Mouse (Mus musculus) midbrain, embryonic 14.5 days (tissue): ENCODE data around the gene Slc22a3. TPM values are rescaled to one million over a fixed set of nuclear protein-coding genes. Genes with fewer than 3 reads are reported as not detected.

Experiments used
- ATAC-seq: fragments of 200-750 bp; cut with Nextera tagmentation; 2 replicates; pipeline ENCODE4 v1.8.0; 2017; ENCODE audit warnings: moderate number of reproducible peaks, moderate library complexity; ENCODE audit not compliant: low FRiP score, low TSS enrichment
- DNase-seq: peaks from one replicate; pipeline ENCODE4 v3.0.0-alpha.2; 2015
- H3K27ac ChIP-seq: fragments of 300-500 bp; sonication (generic); replicated peaks from 2 replicates; pipeline ENCODE4 v1.5.1; 2014; ENCODE audit warnings: mild to moderate bottlenecking, low read depth, low read length, moderate library complexity
- H3K27me3 ChIP-seq: fragments of 300-500 bp; sonication (generic); 2 replicates; pipeline ENCODE4 v1.6.1; 2014; ENCODE audit warnings: low read length, control low read depth, mixed read lengths; ENCODE audit not compliant: control insufficient read depth, insufficient read depth
- H3K36me3 ChIP-seq: fragments of 300-500 bp; sonication (generic); 2 replicates; pipeline ENCODE4 v1.6.1; 2014; ENCODE audit warnings: low read length, control low read depth; ENCODE audit not compliant: control insufficient read depth, insufficient read depth
- H3K4me1 ChIP-seq: fragments of 300-500 bp; sonication (generic); 2 replicates; pipeline ENCODE4 v1.6.1; 2014; ENCODE audit warnings: mild to moderate bottlenecking, antibody characterized with exemption, low read length, control low read depth; ENCODE audit not compliant: control insufficient read depth, insufficient read depth
- H3K4me2 ChIP-seq: fragments of 300-500 bp; sonication (generic); 2 replicates; pipeline ENCODE4 v1.6.1; 2014; ENCODE audit warnings: mild to moderate bottlenecking, low read length, moderate library complexity
- H3K4me3 ChIP-seq: fragments of 300-500 bp; sonication (generic); replicated peaks from 2 replicates; pipeline ENCODE4 v1.5.1; 2014; ENCODE audit warnings: low read depth, low read length
- H3K9ac ChIP-seq: fragments of 300-500 bp; sonication (generic); replicated peaks from 2 replicates; pipeline ENCODE4 v1.6.1; 2014; ENCODE audit warnings: mild to moderate bottlenecking, low read length, moderate library complexity
- H3K9me3 ChIP-seq: fragments of 300-500 bp; sonication (generic); 2 replicates; pipeline ENCODE4 v1.6.1; 2016; ENCODE audit warnings: low read length, control low read depth, mixed read lengths; ENCODE audit not compliant: control insufficient read depth
- WGBS: fragments of 180-500 bp; shearing (Covaris S2); extraction: QIAGEN DNeasy Blood & Tissue Kit; methylation state at CpG from one replicate; pipeline ENCODE4 v1.1.7; 2014; 5-methylcytosine and 5-hydroxymethylcytosine counted together
- polyA plus RNA-seq: library from polyadenylated mRNA; unstranded; fragments of >200 nt; fragmentation: Nextera tagmentation; extraction: Ambion mirVana; gene quantifications from 2 replicates; pipeline ENCODE4 v1.2.1, GENCODE M21; 2014

Gene Slc22a3
- polyA plus RNA-seq, 1 experiment from 2014 or later, result 0.74 TPM

GRCm38 (mm10) chr17:12455143-12455790, 52.2 kb downstream of the Slc22a3 start:
- Histone ChIP-seq H3K4me1 (no peaks in the 10 kb centered on the region; the same call in 1 of the 2 replicates), H3K36me3 (no peaks in the 10 kb centered on the region), H3K9ac (no peak overlapping the region), H3K27ac (no peak overlapping the region), H3K4me3 (no peak overlapping the region), H3K27me3 (no peaks in the 10 kb centered on the region), H3K4me2 (no peak overlapping the region), H3K9me3 (no peaks in the 10 kb centered on the region)
- no peak for ATAC-seq
- 83% methylated on average over 5 of the region's 5 CpGs for WGBS
- DNase-seq, result no peak

GRCm38 (mm10) chr17:12453691-12454090, 53.8 kb downstream of the Slc22a3 start:
- Histone ChIP-seq H3K4me2 (no peak overlapping the region), H3K4me1 (no peaks in the 10 kb centered on the region; the same call in 1 of the 2 replicates), H3K36me3 (no peaks in the 10 kb centered on the region), H3K4me3 (no peak overlapping the region), H3K27ac (no peak overlapping the region), H3K9me3 (no peaks in the 10 kb centered on the region), H3K9ac (no peak overlapping the region), H3K27me3 (no peaks in the 10 kb centered on the region)
- DNase-seq, result no peak
- 86% methylated on average over 6 of the region's 6 CpGs for WGBS
- no peak for ATAC-seq

DNA sequence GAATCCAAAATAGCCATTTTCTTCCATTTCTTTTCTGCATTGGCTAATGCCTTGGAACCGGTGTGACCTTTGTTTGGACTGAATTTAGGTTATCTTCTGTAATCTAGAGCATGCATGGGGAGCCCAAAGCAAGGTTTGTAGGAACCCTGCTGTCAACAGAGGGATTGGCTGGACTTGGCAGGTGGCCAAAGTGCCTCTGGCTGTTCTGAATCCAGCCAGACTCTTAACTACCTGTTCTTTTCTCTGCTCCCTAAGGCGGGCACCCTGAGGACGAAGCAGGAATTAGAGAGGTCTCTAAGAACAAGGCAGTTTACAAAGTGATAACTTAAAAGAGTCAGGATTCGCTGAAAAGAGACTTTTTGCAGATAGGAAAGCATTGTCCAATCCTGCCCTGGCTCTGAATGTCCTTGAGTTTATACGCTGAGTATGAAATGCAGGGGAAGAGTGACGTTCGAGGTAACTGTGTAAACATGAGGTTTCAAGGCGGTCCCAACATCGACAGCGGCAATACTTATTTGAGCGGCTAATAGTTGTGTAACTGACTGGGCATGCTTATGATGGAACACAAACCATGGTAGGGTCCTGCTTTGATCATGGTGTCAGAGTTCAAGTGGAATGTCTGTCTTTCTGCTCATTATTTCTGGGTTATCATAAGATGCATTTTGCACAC, 54.5 kb downstream of the Slc22a3 start:
- DNase-seq (peak; percentile 40), ATAC-seq (no peak)
- Histone ChIP-seq H3K4me1 (no peaks in the 10 kb centered on the region; the same call in 1 of the 2 replicates), H3K4me3 (no peak overlapping the region), H3K4me2 (no peak overlapping the region), H3K27me3 (no peaks in the 10 kb centered on the region), H3K9me3 (no peaks in the 10 kb centered on the region), H3K27ac (no peak overlapping the region), H3K36me3 (no peaks in the 10 kb centered on the region), H3K9ac (no peak overlapping the region)
- WGBS, result 79% methylated on average over 11 of the region's 11 CpGs

GRCm38 (mm10) chr17:12451234-12451633, 56.3 kb downstream of the Slc22a3 start:
- DNase-seq (peak; percentile 31), ATAC-seq (no peak)
- 50% methylated on average over 4 of the region's 4 CpGs for WGBS
- no peak overlapping the region for H3K4me3 ChIP-seq
- no peaks in the 10 kb centered on the region; the same call in 1 of the 2 replicates for H3K4me1 ChIP-seq
- H3K27me3 ChIP-seq, result no peaks in the 10 kb centered on the region
- H3K4me2 ChIP-seq, result no peak overlapping the region
- H3K36me3 ChIP-seq, result no peaks in the 10 kb centered on the region
- no peaks in the 10 kb centered on the region for H3K9me3 ChIP-seq
- H3K9ac ChIP-seq, result no peak overlapping the region
- no peak overlapping the region for H3K27ac ChIP-seq

DNA sequence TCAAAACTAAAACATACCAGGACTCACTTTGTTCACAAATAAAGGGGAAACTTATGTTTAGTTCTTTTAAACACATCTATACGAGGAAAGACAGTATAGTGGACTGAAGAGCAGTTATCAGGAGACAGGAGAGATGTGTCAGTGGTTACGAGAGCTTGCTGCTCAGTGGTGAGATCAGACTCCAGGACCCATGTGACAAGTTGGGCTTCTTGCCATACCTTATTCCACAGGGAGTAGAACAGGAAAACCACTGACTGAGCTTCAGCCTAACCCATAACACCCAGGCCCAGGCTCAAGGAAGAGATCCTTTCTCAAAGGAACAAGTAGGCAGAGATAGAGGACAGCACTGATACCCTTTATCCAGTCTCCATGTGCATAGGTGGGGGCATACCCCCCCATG, 62.9 kb downstream of the Slc22a3 start:
- H3K27me3 ChIP-seq, result no peaks in the 10 kb centered on the region
- no peaks in the 10 kb centered on the region for H3K4me1 ChIP-seq
- ATAC-seq (no peak), DNase-seq (no peak)
- no peaks in the 10 kb centered on the region for H3K36me3 ChIP-seq
- H3K9me3 ChIP-seq, result no peaks in the 10 kb centered on the region
- no peak overlapping the region for H3K4me3 ChIP-seq
- H3K4me2 ChIP-seq, result no peak overlapping the region
- 86% methylated on average over 2 of the region's 2 CpGs for WGBS
- H3K27ac ChIP-seq, result no peak overlapping the region
- H3K9ac ChIP-seq, result no peak overlapping the region

GRCm38 (mm10) chr17:12437771-12438170, 69.7 kb downstream of the Slc22a3 start:
- no peak overlapping the region for H3K9ac ChIP-seq
- no peaks in the 10 kb centered on the region for H3K9me3 ChIP-seq
- H3K27ac ChIP-seq, result no peak overlapping the region
- H3K4me2 ChIP-seq, result no peak overlapping the region
- ATAC-seq, result no peak
- no peaks in the 10 kb centered on the region for H3K36me3 ChIP-seq
- 90% methylated on average over 10 of the region's 10 CpGs for WGBS
- no peaks in the 10 kb centered on the region for H3K27me3 ChIP-seq
- no peak overlapping the region for H3K4me3 ChIP-seq
- H3K4me1 ChIP-seq, result no peaks in the 10 kb centered on the region
- no peak for DNase-seq

- no peaks in the 10 kb centered on the region for H3K27me3 ChIP-seq
- 0 out of 2 replicates have a peak, but pooled peaks cover 4% of the 10 kb centered on the region for H3K4me1 ChIP-seq
- H3K27ac ChIP-seq, result no peak overlapping the region
- WGBS, result 72% methylated on average over 5 of the region's 5 CpGs
- no peak overlapping the region; the same call in 1 of the 2 replicates for H3K9ac ChIP-seq
- H3K4me3 ChIP-seq, result no peak overlapping the region
- H3K9me3 ChIP-seq, result no peaks in the 10 kb centered on the region
- ATAC-seq (no peak), DNase-seq (no peak)
- no peak overlapping the region for H3K4me2 ChIP-seq
- no peaks in the 10 kb centered on the region for H3K36me3 ChIP-seq
These were observed 75.8 kb downstream of the Slc22a3 start for GRCm38 (mm10) chr17:12431707-12432106.

- peak; percentile 26 for DNase-seq
These were observed 79.1 kb downstream of the Slc22a3 start for GRCm38 (mm10) chr17:12428369-12428768.

DNA sequence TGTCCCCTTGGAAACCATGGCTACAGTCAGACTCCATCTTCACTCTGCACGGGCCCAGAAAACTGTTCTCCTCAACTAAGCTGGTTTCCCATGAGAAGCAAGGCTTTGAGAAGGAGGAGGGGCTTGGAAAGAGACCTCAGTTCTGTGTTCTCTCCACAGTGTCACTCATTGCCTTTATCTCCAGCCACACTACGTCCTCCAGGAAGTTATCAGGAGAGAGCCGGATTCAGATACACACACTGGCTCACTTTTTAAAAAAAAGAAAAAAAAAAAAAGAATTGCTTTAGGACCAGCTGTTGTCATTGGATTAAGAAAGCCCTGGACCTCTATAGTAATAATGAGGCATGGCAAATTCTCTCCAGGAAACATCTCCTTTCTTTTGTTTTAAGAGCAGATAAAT, 80.3 kb downstream of the Slc22a3 start:
- Histone ChIP-seq H3K27me3 (no peaks in the 10 kb centered on the region), H3K9ac (no peak overlapping the region), H3K27ac (no peak overlapping the region), H3K4me2 (no peak overlapping the region), H3K9me3 (no peaks in the 10 kb centered on the region), H3K36me3 (no peaks in the 10 kb centered on the region), H3K4me1 (0 out of 2 replicates have a peak, but pooled peaks cover 4% of the 10 kb centered on the region), H3K4me3 (no peak overlapping the region)
- 36% methylated on average over 3 of the region's 3 CpGs for WGBS
- DNase-seq, result no peak
- ATAC-seq, result no peak

More at GRCm38 (mm10) chr17:12428369-12428768, 79.1 kb downstream of the Slc22a3 start:
- no peaks in the 10 kb centered on the region for H3K9me3 ChIP-seq
- H3K27me3 ChIP-seq, result no peaks in the 10 kb centered on the region
- H3K4me1 ChIP-seq, result 0 out of 2 replicates have a peak, but pooled peaks cover 4% of the 10 kb centered on the region
- no peak overlapping the region for H3K4me3 ChIP-seq
- no peak for ATAC-seq
- H3K27ac ChIP-seq, result no peak overlapping the region
- no peaks in the 10 kb centered on the region for H3K36me3 ChIP-seq
- no peak overlapping the region for H3K9ac ChIP-seq
- H3K4me2 ChIP-seq, result no peak overlapping the region
